Mouse (Mus musculus) heart, embryonic 11.5 days (tissue): ENCODE measurements at regions not wholly inside any gene's neighbourhood (a gene's known extent, or its start where the extent isn't known, plus 50 kb on each side); places are given as distances from the start of the nearest gene placed in this dataset.
A peak's percentile ranks its signal among the peaks of the same experiment; 100 is the strongest.

Experiments used
- ATAC-seq: fragments of 200-750 bp; cut with Nextera tagmentation; replicated peaks from 2 replicates; pipeline ENCODE4 v1.8.0; 2017; ENCODE audit warnings: moderate library complexity; ENCODE audit not compliant: insufficient number of reproducible peaks, low FRiP score, low TSS enrichment
- H3K27ac ChIP-seq: fragments of 300-500 bp; sonication (generic); 2 replicates; pipeline ENCODE4 v1.5.1; 2014; ENCODE audit warnings: mild to moderate bottlenecking, low read depth, low read length
- H3K27me3 ChIP-seq: fragments of 300-500 bp; sonication (generic); 2 replicates; pipeline ENCODE4 v1.6.1; 2014; ENCODE audit warnings: mild to moderate bottlenecking, low read length, mixed read lengths; ENCODE audit not compliant: control insufficient read depth, insufficient read depth
- H3K36me3 ChIP-seq: fragments of 300-500 bp; sonication (generic); 2 replicates; pipeline ENCODE4 v1.6.1; 2014; ENCODE audit warnings: mild to moderate bottlenecking, low read length, moderate library complexity, mixed read lengths; ENCODE audit not compliant: control insufficient read depth, insufficient read depth
- H3K4me1 ChIP-seq: fragments of 300-500 bp; sonication (generic); 2 replicates; pipeline ENCODE4 v1.6.1; 2014; ENCODE audit warnings: low read length; ENCODE audit not compliant: control insufficient read depth, insufficient read depth
- H3K4me2 ChIP-seq: fragments of 300-500 bp; sonication (generic); 2 replicates; pipeline ENCODE4 v1.6.1; 2014; ENCODE audit warnings: mild to moderate bottlenecking, moderate library complexity
- H3K4me3 ChIP-seq: fragments of 300-500 bp; sonication (generic); 2 replicates; pipeline ENCODE4 v1.5.1; 2014; ENCODE audit warnings: low read depth, low read length
- H3K9ac ChIP-seq: fragments of 300-500 bp; sonication (generic); 2 replicates; pipeline ENCODE4 v1.6.1; 2014; ENCODE audit warnings: mild to moderate bottlenecking, low read depth, low read length, moderate library complexity
- H3K9me3 ChIP-seq: fragments of 300-500 bp; sonication (generic); replicated peaks from 2 replicates; pipeline ENCODE4 v1.6.1; 2016; ENCODE audit warnings: low read length; ENCODE audit not compliant: control insufficient read depth
- WGBS: fragments of 180-500 bp; shearing (Covaris S2); extraction: QIAGEN DNeasy Blood & Tissue Kit; methylation state at CpG from one replicate; pipeline ENCODE4 v1.1.7; 2014; ENCODE audit not compliant: insufficient replicate concordance; 5-methylcytosine and 5-hydroxymethylcytosine counted together

DNA sequence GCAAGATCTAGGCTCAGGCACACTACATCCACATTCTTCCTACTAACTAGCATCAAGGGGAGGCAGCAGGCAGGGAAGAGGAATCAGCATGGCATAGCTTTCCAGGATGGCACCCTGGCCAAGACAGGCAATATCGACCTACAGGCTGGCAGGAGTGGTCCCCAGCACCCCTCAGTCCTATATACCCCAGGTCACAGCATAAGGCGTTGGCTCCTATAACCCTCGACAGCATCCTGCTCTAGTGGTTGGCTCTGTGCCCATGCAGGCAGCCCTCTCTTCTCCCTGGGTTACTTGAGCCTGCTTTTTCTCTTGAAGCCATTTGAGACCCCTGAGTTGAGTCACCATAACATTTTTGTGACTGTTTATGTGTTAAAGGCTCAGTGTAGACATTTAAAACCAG lies 60.2 kb upstream of the Neurl1b start:
- no peak for ATAC-seq

DNA sequence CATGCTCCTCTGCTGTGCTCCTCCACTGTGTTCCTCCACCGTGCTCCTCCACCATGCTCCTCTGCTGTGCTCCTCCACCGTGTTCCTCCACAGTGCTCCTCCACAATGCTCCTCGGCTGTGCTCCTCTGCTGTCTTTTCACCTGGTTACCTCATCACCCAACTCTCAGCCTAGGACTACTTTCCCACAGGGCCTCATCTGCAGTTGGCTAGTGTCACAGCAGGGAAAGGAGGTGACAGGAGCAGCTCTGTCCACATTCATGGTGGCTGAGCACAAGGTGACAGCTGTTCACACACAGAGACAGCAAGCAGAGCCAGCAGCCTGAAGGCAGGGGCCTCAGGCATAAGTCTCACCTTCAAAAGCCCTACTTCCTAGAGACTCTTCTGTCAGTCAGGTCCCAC lies 59.3 kb upstream of the Neurl1b start:
- Histone ChIP-seq H3K4me3 (no peak overlapping the region), H3K4me1 (peaks cover 15% of the 10 kb centered on the region), H3K9me3 (no peaks in the 10 kb centered on the region), H3K4me2 (no peak overlapping the region), H3K27me3 (peaks cover 5% of the 10 kb centered on the region; the same call in 1 of the 2 replicates), H3K9ac (no peak overlapping the region), H3K27ac (no peak overlapping the region), H3K36me3 (no peaks in the 10 kb centered on the region)
- ATAC-seq = 0 out of 2 replicates have a peak, but pooled peaks have one; percentile 14
- WGBS = 70% methylated on average over 3 of the region's 3 CpGs

More for the DNA sequence above, 60.2 kb upstream of the Neurl1b start:
- Histone ChIP-seq H3K27me3 (no peaks in the 10 kb centered on the region), H3K4me2 (no peak overlapping the region), H3K9ac (no peak overlapping the region), H3K27ac (no peak overlapping the region), H3K9me3 (no peaks in the 10 kb centered on the region), H3K4me1 (peaks cover 7% of the 10 kb centered on the region), H3K4me3 (no peak overlapping the region), H3K36me3 (no peaks in the 10 kb centered on the region)
- 68% methylated on average over 3 of the region's 3 CpGs for WGBS

DNA sequence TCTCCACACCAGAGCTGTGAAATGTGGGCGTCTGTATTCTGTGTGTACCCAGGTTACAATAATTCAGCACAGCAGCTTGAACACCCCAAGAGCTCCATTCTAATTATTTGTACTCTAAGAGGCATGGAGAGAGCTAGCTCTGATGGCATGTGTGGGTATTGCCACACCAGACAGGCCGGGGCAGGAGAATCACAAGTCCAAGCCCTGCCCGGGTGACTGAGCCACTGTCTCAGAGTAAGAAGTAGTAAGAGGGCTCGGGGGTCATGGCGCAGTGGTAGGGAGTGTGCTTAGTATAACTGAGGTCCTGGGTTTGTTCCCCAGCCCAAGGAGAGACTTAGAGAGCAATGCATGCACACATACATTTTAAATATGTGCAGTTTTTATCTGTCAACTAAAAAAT lies 57.7 kb upstream of the Neurl1b start:
- Histone ChIP-seq H3K4me3 (no peak overlapping the region), H3K36me3 (no peaks in the 10 kb centered on the region), H3K4me1 (peaks cover 31% of the 10 kb centered on the region), H3K9ac (no peak overlapping the region), H3K27me3 (peaks cover 5% of the 10 kb centered on the region; the same call in 1 of the 2 replicates), H3K4me2 (no peak overlapping the region), H3K9me3 (no peaks in the 10 kb centered on the region), H3K27ac (no peak overlapping the region)
- no peak for ATAC-seq
- 79% methylated on average over 5 of the region's 5 CpGs for WGBS

DNA sequence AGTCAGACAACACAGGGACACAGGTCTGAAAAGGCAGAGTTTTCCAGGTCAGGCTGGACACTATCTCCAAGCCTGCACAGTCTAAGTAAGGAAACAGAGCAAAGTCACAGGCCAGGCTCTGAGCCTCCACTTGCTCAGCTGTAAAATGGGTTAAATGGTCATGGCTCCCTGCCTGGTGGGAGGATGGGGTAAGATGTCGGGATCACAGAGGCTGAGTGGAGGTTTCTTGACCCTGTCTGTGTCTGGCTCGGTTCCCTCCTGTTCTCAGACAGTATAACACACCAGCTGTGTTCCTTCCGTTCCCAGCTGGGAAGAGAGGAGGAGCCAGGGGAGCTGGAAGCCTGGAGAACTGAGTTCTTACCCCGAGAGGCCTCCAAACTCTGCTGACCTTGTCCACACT lies 56.8 kb upstream of the Neurl1b start:
- no peak for ATAC-seq

DNA sequence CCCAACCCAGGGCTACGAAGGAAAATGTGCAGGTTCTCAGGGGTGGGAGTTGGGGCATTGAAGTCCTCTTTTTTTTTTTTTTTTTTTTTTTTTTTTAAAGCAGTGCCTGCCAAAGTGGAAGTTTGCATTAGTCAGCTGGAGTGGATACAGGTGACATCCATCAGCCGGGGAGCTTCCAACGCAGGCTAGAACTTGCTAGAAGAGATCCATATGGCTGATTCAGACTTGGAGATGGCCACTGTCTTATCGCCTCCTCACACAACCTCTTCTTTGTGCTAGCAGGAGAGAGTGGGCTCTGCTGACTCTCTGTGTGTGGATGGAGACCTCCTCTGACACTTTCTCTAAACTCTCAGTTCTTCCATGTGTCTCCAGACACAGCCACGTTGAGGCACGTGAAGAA lies 53.9 kb upstream of the Neurl1b start:
- 52% methylated on average over 6 of the region's 6 CpGs for WGBS

More for the DNA sequence above, 56.8 kb upstream of the Neurl1b start:
- Histone ChIP-seq H3K27ac (no peak overlapping the region), H3K36me3 (no peaks in the 10 kb centered on the region), H3K27me3 (peaks cover 5% of the 10 kb centered on the region; the same call in 1 of the 2 replicates), H3K4me2 (no peak overlapping the region), H3K4me3 (no peak overlapping the region), H3K9ac (no peak overlapping the region), H3K4me1 (peaks cover 32% of the 10 kb centered on the region), H3K9me3 (no peaks in the 10 kb centered on the region)
- 51% methylated on average over 4 of the region's 4 CpGs for WGBS

DNA sequence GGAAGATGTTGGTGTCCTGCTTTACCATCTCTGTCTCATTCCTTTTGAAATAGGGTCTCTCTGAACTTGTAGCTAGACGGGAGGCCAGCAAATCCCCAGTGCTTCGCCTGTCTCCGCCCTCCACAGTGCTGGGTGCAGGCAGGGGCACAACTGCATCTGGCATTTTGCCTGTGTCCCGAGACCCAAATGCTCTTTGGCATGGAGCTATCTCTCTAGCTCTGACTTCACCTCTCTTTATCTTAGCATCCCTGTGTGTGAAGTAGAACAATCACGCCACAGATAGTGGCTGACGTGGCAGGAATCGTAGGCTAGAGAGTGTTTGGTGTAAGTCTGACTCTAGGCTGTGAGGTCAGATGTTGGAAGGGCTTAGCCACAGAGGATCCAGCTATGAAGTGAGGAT lies 53.2 kb upstream of the Neurl1b start:
- H3K4me3 ChIP-seq = no peak overlapping the region
- peak overlapping the region; percentile 22; the same call in 1 of the 2 replicates for H3K9ac ChIP-seq
- no peaks in the 10 kb centered on the region for H3K9me3 ChIP-seq
- H3K36me3 ChIP-seq = no peaks in the 10 kb centered on the region
- peak overlapping the region; percentile 31; the same call in 1 of the 2 replicates for H3K4me2 ChIP-seq
- no peak for ATAC-seq
- peaks cover 5% of the 10 kb centered on the region; the same call in 1 of the 2 replicates for H3K27me3 ChIP-seq
- H3K27ac ChIP-seq = peak overlapping the region; percentile 78
- peaks cover 53% of the 10 kb centered on the region for H3K4me1 ChIP-seq
- 39% methylated on average over 7 of the region's 7 CpGs for WGBS

More for the DNA sequence above, 53.9 kb upstream of the Neurl1b start:
- H3K9ac ChIP-seq = no peak overlapping the region
- no peaks in the 10 kb centered on the region for H3K36me3 ChIP-seq
- no peak overlapping the region for H3K4me3 ChIP-seq
- H3K27ac ChIP-seq = peak overlapping the region; percentile 78
- no peak overlapping the region for H3K4me2 ChIP-seq
- H3K27me3 ChIP-seq = peaks cover 5% of the 10 kb centered on the region; the same call in 1 of the 2 replicates
- no peak for ATAC-seq
- peaks cover 53% of the 10 kb centered on the region for H3K4me1 ChIP-seq
- H3K9me3 ChIP-seq = no peaks in the 10 kb centered on the region

DNA sequence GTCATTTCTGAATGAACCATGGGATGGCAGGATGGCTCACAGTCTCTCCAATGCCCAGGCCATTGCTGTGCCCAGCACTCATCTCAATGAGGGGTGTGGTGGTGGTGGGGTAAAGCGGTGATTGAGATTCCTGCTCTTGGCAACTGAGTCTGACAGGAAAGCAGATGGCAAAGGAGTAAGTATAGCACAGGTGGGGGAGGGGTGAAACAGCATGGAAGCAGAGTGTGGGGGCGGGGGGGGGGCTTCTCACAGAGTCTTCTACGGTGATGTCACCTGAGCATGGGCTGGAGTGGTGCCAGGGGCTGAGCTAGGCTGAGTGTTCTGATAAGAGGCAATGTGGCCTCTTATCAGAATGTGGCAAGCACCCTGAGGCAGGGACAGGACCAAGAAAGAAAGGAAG lies 52.6 kb upstream of the Neurl1b start:
- 12% methylated on average over 3 of the region's 3 CpGs for WGBS
- Histone ChIP-seq H3K27ac (peak overlapping the region; percentile 78), H3K9ac (0 out of 2 replicates have a peak overlapping the region, but pooled peaks have one; percentile 22), H3K4me2 (peak overlapping the region; percentile 31), H3K36me3 (no peaks in the 10 kb centered on the region), H3K4me1 (peaks cover 53% of the 10 kb centered on the region), H3K27me3 (peaks cover 5% of the 10 kb centered on the region; the same call in 1 of the 2 replicates), H3K9me3 (no peaks in the 10 kb centered on the region), H3K4me3 (no peak overlapping the region)
- 0 out of 2 replicates have a peak, but pooled peaks have one; percentile 13 for ATAC-seq

DNA sequence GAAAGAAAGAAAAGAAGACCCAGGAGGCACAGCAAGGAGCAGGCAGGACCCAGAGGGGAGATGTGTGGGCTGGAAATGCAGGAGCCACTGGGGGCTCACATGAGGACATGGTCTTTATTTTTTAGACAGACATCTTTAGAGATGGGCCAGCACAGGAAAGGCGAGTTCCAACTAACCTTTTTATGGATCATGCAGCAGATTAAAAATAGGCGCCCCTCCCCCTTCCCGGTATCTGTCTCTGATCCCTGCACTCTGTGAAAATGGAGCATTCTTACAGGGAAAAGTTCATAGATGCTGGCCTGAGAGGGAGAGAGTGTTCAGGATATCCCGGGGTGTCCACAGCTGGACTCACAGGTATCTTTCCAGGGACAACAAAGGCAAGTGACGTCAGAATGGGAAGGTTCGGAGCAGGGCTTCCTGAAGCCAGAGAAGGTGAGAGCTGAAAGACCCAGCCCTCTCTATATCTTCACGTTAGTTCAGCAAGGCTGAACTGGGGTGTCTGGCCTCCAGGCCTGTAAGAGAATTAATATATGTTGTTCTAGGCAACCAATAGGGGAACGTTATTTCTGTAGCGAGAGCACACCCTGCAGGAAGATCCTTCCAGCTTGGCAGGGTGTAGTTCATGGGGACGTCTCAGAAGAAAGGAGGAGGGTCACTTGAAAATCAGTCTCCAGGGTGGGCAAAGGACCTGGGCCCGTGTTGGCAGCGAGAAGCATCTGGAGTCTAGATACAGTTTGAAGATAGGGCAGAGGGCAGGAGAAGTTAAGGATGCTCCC lies 51.9 kb upstream of the Neurl1b start:
- H3K4me2 ChIP-seq = no peak overlapping the region; the same call in 1 of the 2 replicates
- ATAC-seq = no peak
- H3K27ac ChIP-seq = peak overlapping the region; percentile 60
- H3K9me3 ChIP-seq = no peaks in the 10 kb centered on the region
- no peaks in the 10 kb centered on the region for H3K36me3 ChIP-seq
- peaks cover 5% of the 10 kb centered on the region; the same call in 1 of the 2 replicates for H3K27me3 ChIP-seq
- H3K4me3 ChIP-seq = no peak overlapping the region
- H3K9ac ChIP-seq = 0 out of 2 replicates have a peak overlapping the region, but pooled peaks have one; percentile 34
- H3K4me1 ChIP-seq = peaks cover 53% of the 10 kb centered on the region
- 38% methylated on average over 12 of the region's 12 CpGs for WGBS
